Mouse (Mus musculus) layer of hippocampus, postnatal 14 days (tissue): ENCODE results near the gene Aqp6. TPM values are rescaled to one million over a fixed set of nuclear protein-coding genes. Genes with fewer than 3 reads are reported as not detected.

Source experiments
- DNase-seq, 2 experiments: peaks; one replicate each; pipeline ENCODE4 v3.0.0; 2021 to 2022; ENCODE audit warnings: low spot score in 2 of 2, mixed read lengths in 1 of 2
- total RNA-seq, 2 experiments: library from RNA; stranded (reverse); gene quantifications; 2 replicates each; pipeline ENCODE4 v1.2.3; 2021

Aqp6 gene
- total RNA-seq, 2 experiments from 2014 or later = 0.19 to 0.37 TPM

DNA sequence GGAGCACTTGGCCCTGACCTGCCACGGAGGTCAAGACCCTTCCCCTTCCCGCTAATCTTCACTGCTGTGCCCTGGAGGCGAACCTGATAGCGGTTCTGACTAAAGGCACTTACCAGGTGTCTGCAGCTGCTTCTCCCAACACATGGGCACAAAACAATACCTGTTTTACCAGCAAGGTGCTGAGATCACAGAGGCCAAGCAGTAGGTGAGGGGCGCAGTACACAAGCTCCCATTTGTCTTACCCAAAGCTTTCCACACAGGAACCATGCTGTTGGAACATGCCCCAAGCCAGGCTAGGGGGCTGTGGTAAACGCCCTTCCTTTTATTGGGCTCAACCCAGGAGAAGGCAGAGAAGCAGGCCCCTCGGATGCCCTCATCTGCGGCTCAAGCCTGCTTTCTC, 3.6 kb upstream of the Aqp6 start:
- no peak for DNase-seq

DNA sequence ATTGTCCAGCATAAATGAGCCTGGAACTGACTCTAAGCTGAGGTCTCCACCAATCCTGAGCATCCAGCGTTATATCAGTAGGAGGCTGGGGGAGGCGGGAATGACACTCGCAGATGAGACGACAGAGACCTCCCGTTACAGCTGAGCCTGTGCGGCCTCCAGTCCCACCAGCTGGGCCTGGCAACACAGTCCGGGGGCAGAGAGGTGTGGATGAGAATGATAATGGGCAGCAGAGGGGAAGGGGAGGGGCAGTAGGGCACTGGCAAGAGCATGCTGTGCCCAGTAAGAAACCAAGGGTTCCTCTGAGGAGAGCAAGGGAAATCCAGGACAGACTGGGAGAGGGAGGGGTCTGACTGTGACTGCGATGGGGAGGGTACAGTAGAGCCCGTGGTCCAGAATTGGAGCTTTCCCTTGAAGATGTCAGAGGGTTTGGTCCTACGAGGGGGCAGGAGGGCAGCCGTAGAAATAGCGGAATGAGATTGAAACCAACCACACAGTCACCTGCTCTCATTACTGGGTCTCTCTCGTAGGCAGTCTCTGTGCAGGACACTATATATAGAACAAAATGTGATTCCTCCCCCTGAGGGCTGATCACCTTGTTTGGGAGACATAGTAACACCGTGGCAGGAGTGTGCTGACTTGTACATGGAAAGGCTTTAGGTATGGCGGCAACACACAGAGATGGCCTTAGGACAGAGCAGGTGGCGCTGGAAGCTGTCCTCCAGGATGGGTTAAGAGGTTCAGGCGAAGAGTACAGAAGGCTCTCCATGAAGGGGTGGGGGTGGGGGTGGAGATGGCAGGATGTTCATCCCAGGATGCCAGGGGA, 1.7 kb upstream of the Aqp6 start:
- peak in 1 of 2 experiments; percentile 49 for DNase-seq

- no peak for DNase-seq
Measured at GRCm38 (mm10) chr15:99601823-99602120, 572 bp downstream of the Aqp6 start.

- DNase-seq = no peak
Measured at GRCm38 (mm10) chr15:99602206-99602820, 1.1 kb downstream of the Aqp6 start.

DNA sequence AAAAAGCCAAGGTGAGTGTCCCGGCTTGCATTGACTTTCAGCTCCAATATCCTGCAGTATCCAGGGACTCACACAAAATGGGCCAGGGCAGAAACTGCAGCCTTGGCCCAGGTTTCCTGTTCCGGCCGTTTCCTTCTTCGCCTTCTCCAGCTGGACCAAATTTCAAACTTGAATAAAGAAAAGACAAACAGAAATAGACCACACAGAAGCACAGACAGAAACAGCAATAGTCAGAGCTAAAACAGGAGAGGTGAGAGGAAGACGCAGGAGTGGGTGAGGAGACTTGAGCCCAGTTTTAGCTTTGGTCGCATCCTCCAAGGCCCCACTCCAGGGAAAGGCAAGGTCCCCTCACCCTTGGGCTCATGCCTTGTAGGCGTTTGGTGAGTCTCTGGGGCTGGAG, 2.0 kb downstream of the Aqp6 start:
- no peak for DNase-seq

DNA sequence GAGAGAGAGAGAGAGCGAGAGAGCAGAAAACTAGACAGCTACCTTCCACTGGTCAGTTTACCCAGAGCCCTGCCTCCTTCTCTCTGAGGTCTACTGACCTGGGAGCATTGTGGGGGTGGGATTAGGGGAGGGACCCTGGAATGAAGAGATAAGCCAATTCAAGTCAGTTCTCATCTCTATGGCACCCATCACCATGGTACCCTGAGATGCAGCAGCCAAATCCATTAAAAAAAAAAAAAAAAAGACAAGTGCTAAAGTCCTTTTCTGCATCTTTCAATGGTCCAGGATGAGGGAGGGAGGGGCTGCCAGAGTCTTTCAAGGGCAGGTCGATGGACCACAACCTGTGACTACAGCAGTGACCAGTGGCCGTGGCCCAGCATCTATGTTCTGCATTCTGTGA, 4.4 kb downstream of the Aqp6 start:
- DNase-seq = no peak

- peak; percentile 29 to 47 for DNase-seq
Measured at GRCm38 (mm10) chr15:99606515-99606914, 5.3 kb downstream of the Aqp6 start.

GRCm38 (mm10) chr15:99607388-99608113, 6.4 kb downstream of the Aqp6 start:
- peak; percentile 31 to 69 for DNase-seq

GRCm38 (mm10) chr15:99608382-99609125, 7.4 kb downstream of the Aqp6 start:
- no peak for DNase-seq

GRCm38 (mm10) chr15:99611563-99611962, 10.4 kb downstream of the Aqp6 start:
- DNase-seq = no peak

DNA sequence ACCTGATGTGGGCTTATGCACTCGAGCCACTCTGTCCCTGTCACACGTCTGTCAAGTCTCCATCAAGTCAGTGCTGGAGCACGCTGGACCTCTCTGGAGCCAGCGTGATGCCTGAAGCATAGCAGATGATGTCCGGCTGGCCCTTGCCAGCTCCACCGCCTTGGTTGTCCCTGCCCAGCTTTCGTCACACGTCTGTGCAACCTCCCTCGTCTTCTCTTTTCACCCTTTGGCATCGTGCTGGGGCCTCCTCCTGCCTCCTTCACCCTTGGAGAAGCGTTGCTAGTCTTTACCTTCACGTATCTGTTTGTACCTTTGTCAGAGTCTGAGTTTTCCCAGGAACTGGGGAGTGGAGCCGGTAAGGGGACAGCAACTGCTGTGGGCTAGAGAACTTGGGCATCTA, 13.1 kb downstream of the Aqp6 start:
- DNase-seq = no peak

GRCm38 (mm10) chr15:99614753-99615152, 13.6 kb downstream of the Aqp6 start:
- no peak for DNase-seq

GRCm38 (mm10) chr15:99615246-99615645, 14.0 kb downstream of the Aqp6 start:
- DNase-seq = no peak

- DNase-seq = no peak
Measured at GRCm38 (mm10) chr15:99618595-99618994, 17.4 kb downstream of the Aqp6 start.

DNA sequence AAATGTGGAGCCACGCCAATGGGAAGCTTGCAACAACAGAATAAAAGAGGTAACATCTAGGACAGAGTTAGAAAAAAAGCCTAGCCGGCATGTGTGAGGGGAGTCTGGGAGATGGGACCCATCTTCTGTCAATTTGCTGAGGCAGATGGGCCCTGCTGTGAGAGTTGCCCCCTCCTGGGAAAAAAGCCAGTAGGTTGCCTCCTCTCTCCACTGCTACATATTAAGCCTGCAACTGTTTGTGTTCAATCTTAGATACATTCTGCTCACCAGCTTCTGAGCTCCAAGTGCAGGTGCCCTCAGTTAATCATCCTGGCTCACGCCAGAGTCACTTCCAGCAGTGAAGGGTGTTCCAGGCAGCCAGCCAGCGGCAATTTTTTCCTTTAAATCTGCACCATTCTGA, 18.6 kb downstream of the Aqp6 start:
- DNase-seq = peak; percentile 57 to 72

DNA sequence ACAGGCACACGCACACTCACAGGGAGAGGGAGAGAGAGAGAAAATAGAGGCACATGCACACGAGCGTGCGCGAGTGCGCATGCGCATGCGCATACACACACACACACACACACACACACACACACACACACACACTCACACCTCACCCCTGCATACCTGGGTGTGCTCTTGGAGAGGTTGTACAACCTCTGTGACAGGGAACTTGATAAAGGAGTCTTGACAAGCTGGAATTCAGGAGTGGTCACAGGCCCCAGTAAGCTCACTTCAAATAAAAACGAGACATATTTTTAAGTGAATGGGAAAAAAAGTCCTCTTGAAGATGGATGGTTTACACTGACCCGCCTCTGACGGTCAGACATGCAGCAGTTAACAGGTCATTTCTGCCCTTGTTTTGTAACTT, 20.9 kb downstream of the Aqp6 start:
- DNase-seq = no peak

- no peak for DNase-seq
Measured at GRCm38 (mm10) chr15:99631618-99632017, 30.4 kb downstream of the Aqp6 start.

DNA sequence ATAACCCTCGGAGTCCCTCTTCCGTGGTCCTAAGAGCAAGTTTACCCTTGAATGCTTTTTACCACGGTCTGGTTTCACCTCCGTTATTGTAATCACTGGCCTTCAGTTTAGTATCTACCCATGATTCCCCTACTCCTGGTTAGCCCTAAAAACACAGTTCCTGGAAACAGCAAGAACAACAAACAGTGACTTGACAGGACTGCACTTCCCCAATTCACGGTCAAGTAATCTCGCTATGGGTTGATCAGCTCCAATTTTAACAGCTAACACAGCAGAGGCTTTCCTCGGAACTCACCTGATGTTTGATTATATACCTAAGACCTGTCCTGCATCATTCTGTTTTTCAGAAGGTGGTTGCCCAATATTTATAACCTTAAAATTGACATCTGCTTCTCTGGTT, 33.5 kb downstream of the Aqp6 start:
- DNase-seq = no peak

GRCm38 (mm10) chr15:99637405-99638123, 36.4 kb downstream of the Aqp6 start:
- no peak for DNase-seq

DNA sequence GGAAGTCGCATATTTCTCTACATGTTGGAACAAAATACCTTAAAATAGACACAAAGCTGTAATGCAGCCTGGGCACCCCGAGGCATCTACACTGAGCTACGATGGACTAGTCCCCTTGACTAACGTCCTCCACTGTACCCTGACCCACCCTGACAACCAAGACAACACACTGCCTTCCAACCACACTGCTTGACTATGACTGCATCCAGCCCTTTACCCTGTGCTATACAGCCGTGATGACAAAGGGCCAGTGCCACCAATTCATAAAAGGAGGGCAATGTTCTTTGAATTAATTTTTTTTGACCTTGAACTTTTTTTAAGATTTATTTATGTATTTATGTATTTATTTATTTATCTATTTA, 36.9 kb downstream of the Aqp6 start:
- DNase-seq = no peak

DNA sequence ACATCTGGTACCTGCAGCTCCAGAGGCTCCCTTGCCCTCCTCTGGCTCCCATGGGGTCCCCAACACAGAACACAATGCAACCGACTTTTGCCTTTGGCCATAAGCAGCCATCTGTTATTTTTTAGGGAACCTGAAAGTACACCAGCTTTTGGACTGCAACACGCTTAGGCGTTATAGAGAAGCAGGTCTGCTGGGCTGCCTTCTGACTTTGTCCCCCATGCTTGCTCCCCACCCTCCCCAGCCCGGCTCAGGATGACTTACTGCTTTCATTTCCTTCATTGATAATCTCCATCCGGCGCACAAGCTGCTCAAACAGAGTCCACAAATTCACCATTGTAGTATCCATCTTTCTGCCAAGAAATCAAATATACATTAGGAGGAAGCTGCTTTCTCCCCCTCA, 41.4 kb downstream of the Aqp6 start:
- DNase-seq = no peak
